ENCODE assay signal across 15 mouse cellular contexts in genomic region chr16:55731003-55731402, GRCm38 (mm10).
A peak's percentile ranks its signal among the peaks of the same experiment; 100 is the strongest.
DNase-seq lines count a peak whose midpoint lies in the region; ATAC-seq and TF ChIP-seq lines count a peak whose summit lies in the region.
"Had no signal": no experiment of that assay in that cellular context is flagged by ENCODE, and none has a peak within 500 bp of the region (broad histone marks: within the 10 kb centered on the region; RNA-seq: fewer than 3 reads in every experiment).

No protein-coding gene starts in this region.

- no peak for ATAC-seq in embryonic facial prominence, embryonic 15.5 days (ENCODE audit: insufficient number of reproducible peaks, low FRiP score, low TSS enrichment, low read depth)
- ATAC-seq: liver, postnatal 0 days; Patski had no signal

- TF ChIP-seq POLR2A in lung, adult 2 months (IDR thresholded peaks at IDR 0.05; ENCODE audit: borderline replicate concordance, extremely low read depth, low read depth, low read length) = no peak

- H3K36me3 ChIP-seq in embryonic facial prominence, embryonic 15.5 days = no peaks in the 10 kb centered on the region

- H3K4me1 ChIP-seq in lung, adult 2 months (ENCODE audit: control insufficient read depth, insufficient read depth, low read length) = no peaks in the 10 kb centered on the region; the same call in 1 of the 2 replicates
- H3K4me1 ChIP-seq in embryonic facial prominence, embryonic 15.5 days = no peaks in the 10 kb centered on the region

- H3K9ac ChIP-seq in embryonic facial prominence, embryonic 15.5 days = no peak overlapping the region
- H3K9ac ChIP-seq: liver, postnatal 0 days had no signal

- H3K4me3 ChIP-seq in lung, adult 2 months (replicated peaks; ENCODE audit: extremely low read depth, low read depth, low read length) = no peak overlapping the region
- H3K4me3 ChIP-seq in embryonic facial prominence, embryonic 15.5 days (replicated peaks) = no peak overlapping the region

- WGBS in lung, adult 2 months = 52% methylated on average over 8 of the region's 8 CpGs
- 50% methylated on average over 8 of the region's 8 CpGs for WGBS in embryonic facial prominence, embryonic 15.5 days

- H3K27ac ChIP-seq in embryonic facial prominence, embryonic 15.5 days (replicated peaks) = peak overlapping the region; percentile 23

- TF ChIP-seq CTCF in lung, adult 2 months (IDR thresholded peaks at IDR 0.05; ENCODE audit: insufficient read depth, low read length) = no peak

- H3K27me3 ChIP-seq in embryonic facial prominence, embryonic 15.5 days = no peaks in the 10 kb centered on the region
- H3K27me3 ChIP-seq: Patski had no signal

- H3K4me2 ChIP-seq in embryonic facial prominence, embryonic 15.5 days (replicated peaks) = no peak overlapping the region

- intact Hi-C loops in heart, postnatal 10 days (cut with DNase I) = no loop called here

- DNase-seq in lung, adult 18-20 months = peak; percentile 23 to 24
- no peak for DNase-seq in lung, adult 2 months
- peak; percentile 11 to 34 for DNase-seq in heart, postnatal 10 days
- peak; percentile 47 for DNase-seq in lung, postnatal 36 days
- no peak for DNase-seq in layer of hippocampus, postnatal 10 days (ENCODE audit: low spot score in 2 of 2)
- no peak for DNase-seq in frontal cortex, postnatal 10 days (ENCODE audit: low spot score in 2 of 2)
- DNase-seq: adrenal gland, postnatal 25 days; cerebellum, adult 9-11 months; kidney, adult 8-10 months; layer of hippocampus, postnatal 36 days; liver, postnatal 0 days; spleen, adult 18-20 months; thymus, postnatal 14 days had no signal

- H3K9me3 ChIP-seq in embryonic facial prominence, embryonic 15.5 days (replicated peaks) = no peaks in the 10 kb centered on the region

Comparison
In these comparisons a context has a peak if more than half of its experiments do, and no peak if none do; other contexts are left out.
1. DNase-seq: peak in lung, adult 18-20 months (2 of 2), heart, postnatal 10 days (2 of 2) and lung, postnatal 36 days (single experiment); none in lung, adult 2 months (single experiment), layer of hippocampus, postnatal 10 days (0 of 2) and frontal cortex, postnatal 10 days (0 of 2).